ENCODE assay signal across 21 mouse cellular contexts in genomic region chrX:166512071-166512470, GRCm38 (mm10). TPM values are rescaled to one million over a fixed set of nuclear protein-coding genes. Genes with fewer than 3 reads are reported as not detected.
A peak's percentile ranks its signal among the peaks of the same experiment; 100 is the strongest.
DNase-seq lines count a peak whose midpoint lies in the region; ATAC-seq and TF ChIP-seq lines count a peak whose summit lies in the region.
"Had no signal": no experiment of that assay in that cellular context is flagged by ENCODE, and none has a peak within 500 bp of the region (broad histone marks: within the 10 kb centered on the region; RNA-seq: fewer than 3 reads in every experiment).

No protein-coding gene starts in this region.

- 48% methylated on average over 4 of the region's 4 CpGs for WGBS in liver, embryonic 15.5 days (ENCODE audit: insufficient replicate concordance)
- 90% methylated on average over 4 of the region's 4 CpGs for WGBS in forebrain, embryonic 13.5 days
- 98% methylated on average over 4 of the region's 4 CpGs for WGBS in intestine, embryonic 15.5 days

- peak overlapping the region; percentile 37; the same call in 1 of the 2 replicates for H3K9ac ChIP-seq in ES-E14 (ENCODE audit: insufficient read depth, low read depth, low read length, poor library complexity, severe bottlenecking)
- H3K9ac ChIP-seq in liver, embryonic 15.5 days: no peak overlapping the region
- no peak overlapping the region for H3K9ac ChIP-seq in forebrain, embryonic 13.5 days
- H3K9ac ChIP-seq in intestine, embryonic 15.5 days: no peak overlapping the region
- H3K9ac ChIP-seq: forebrain, postnatal 0 days; hindbrain, embryonic 13.5 days had no signal

- no peaks in the 10 kb centered on the region for H3K27me3 ChIP-seq in liver, embryonic 15.5 days
- 0 out of 2 replicates have a peak, but pooled peaks cover 7% of the 10 kb centered on the region for H3K27me3 ChIP-seq in forebrain, embryonic 13.5 days
- no peaks in the 10 kb centered on the region for H3K27me3 ChIP-seq in intestine, embryonic 15.5 days (replicated peaks)

- H3K4me1 ChIP-seq in ES-E14 (ENCODE audit: control insufficient read depth in 2 of 2, insufficient read depth in 2 of 2, low read length in 2 of 2, poor library complexity in 1 of 2): peaks cover 0 to 3% of the 10 kb centered on the region in 2 experiments; a peak in 1 of 4 replicates
- peaks cover 26% of the 10 kb centered on the region for H3K4me1 ChIP-seq in liver, embryonic 15.5 days (replicated peaks)
- peaks cover 6% of the 10 kb centered on the region; the same call in 1 of the 2 replicates for H3K4me1 ChIP-seq in forebrain, embryonic 13.5 days
- H3K4me1 ChIP-seq in intestine, embryonic 15.5 days (replicated peaks): no peaks in the 10 kb centered on the region

- H3K4me2 ChIP-seq in liver, embryonic 15.5 days: no peak overlapping the region
- H3K4me2 ChIP-seq in forebrain, embryonic 13.5 days: no peak overlapping the region
- no peak overlapping the region for H3K4me2 ChIP-seq in intestine, embryonic 15.5 days (replicated peaks)
- H3K4me2 ChIP-seq: hindbrain, embryonic 13.5 days; midbrain, embryonic 11.5 days had no signal

- H3K36me3 ChIP-seq in ES-E14 (ENCODE audit: control insufficient read depth, insufficient read depth, low read length, poor library complexity, severe bottlenecking): no peaks in the 10 kb centered on the region
- H3K36me3 ChIP-seq in liver, embryonic 15.5 days (replicated peaks): no peaks in the 10 kb centered on the region
- H3K36me3 ChIP-seq in forebrain, embryonic 13.5 days (ENCODE audit: poor library complexity, severe bottlenecking): no peaks in the 10 kb centered on the region
- no peaks in the 10 kb centered on the region for H3K36me3 ChIP-seq in intestine, embryonic 15.5 days
- H3K36me3 ChIP-seq: embryonic facial prominence, embryonic 10.5 days; hindbrain, embryonic 13.5 days had no signal

- DNase-seq in layer of hippocampus, adult 11-12 months (ENCODE audit: low spot score): peak; percentile 15
- DNase-seq in layer of hippocampus, postnatal 25 days (ENCODE audit: extremely low spot score in 1 of 2, low spot score in 1 of 2): no peak
- DNase-seq in ES-E14 (ENCODE audit: low read depth, low spot score): no peak
- peak; percentile 34 for DNase-seq in c-Kit-positive CD71-positive TER-119-positive erythroid progenitor cells, embryonic 14.5 days (ENCODE audit: low spot score)
- DNase-seq in urinary bladder, adult 2 months (ENCODE audit: low spot score): no peak
- DNase-seq: adrenal gland, adult 2 months; cerebellum, adult 9-11 months; forebrain, postnatal 0 days; gastrocnemius, postnatal 36 days; heart, adult 2 months; kidney, adult 8-10 months; kidney, postnatal 10 days; lung, adult 18-20 months; lung, postnatal 10 days had no signal

- H3K27ac ChIP-seq in ES-E14 (ENCODE audit: insufficient read depth, low read depth, low read length, poor library complexity, severe bottlenecking): no peak overlapping the region
- peak overlapping the region; percentile 53; the same call in 1 of the 2 replicates for H3K27ac ChIP-seq in liver, embryonic 15.5 days (replicated peaks)
- no peak overlapping the region for H3K27ac ChIP-seq in forebrain, embryonic 13.5 days
- H3K27ac ChIP-seq in intestine, embryonic 15.5 days: no peak overlapping the region
- H3K27ac ChIP-seq: embryonic facial prominence, embryonic 10.5 days; heart, adult 2 months; hindbrain, embryonic 13.5 days; stomach, postnatal 0 days had no signal

- H3K4me3 ChIP-seq in ES-E14 (ENCODE audit: insufficient read depth in 1 of 2, low read depth in 1 of 2, low read length in 2 of 2, poor library complexity in 1 of 2, severe bottlenecking in 1 of 2): no peak overlapping the region
- no peak overlapping the region for H3K4me3 ChIP-seq in liver, embryonic 15.5 days (replicated peaks)
- H3K4me3 ChIP-seq in forebrain, embryonic 13.5 days: no peak overlapping the region
- no peak overlapping the region for H3K4me3 ChIP-seq in intestine, embryonic 15.5 days (replicated peaks)
- H3K4me3 ChIP-seq: embryonic facial prominence, embryonic 10.5 days; heart, adult 2 months; hindbrain, embryonic 13.5 days had no signal

- no peak for ATAC-seq in liver, embryonic 15.5 days (ENCODE audit: insufficient read depth)
- no peak for ATAC-seq in forebrain, embryonic 13.5 days
- ATAC-seq in intestine, embryonic 15.5 days: no peak
- ATAC-seq: forebrain, postnatal 0 days had no signal

- H3K9me3 ChIP-seq in ES-E14 (ENCODE audit: control insufficient read depth, insufficient read depth, low read depth, low read length): no peaks in the 10 kb centered on the region
- H3K9me3 ChIP-seq in liver, embryonic 15.5 days (replicated peaks): no peaks in the 10 kb centered on the region
- H3K9me3 ChIP-seq in forebrain, embryonic 13.5 days (replicated peaks): no peaks in the 10 kb centered on the region
- H3K9me3 ChIP-seq in intestine, embryonic 15.5 days: no peaks in the 10 kb centered on the region
- H3K9me3 ChIP-seq: embryonic facial prominence, embryonic 10.5 days; hindbrain, embryonic 13.5 days had no signal

- in situ Hi-C loops in ES-E14 (cut with MboI; ENCODE audit: low sequenced_read_pairs in 2 of 2, unreplicated experiment in 2 of 2): no loop called here

TF ChIP-seq in ES-E14, 5 proteins besides CTCF, POLR2A, EP300 and RAD21:
- no peak for TF ChIP-seq HCFC1 (IDR thresholded peaks at IDR 0.05; ENCODE audit: borderline replicate concordance, insufficient read depth, low read length)
- TF ChIP-seq CHD2 (IDR thresholded peaks at IDR 0.05; ENCODE audit: low read depth, low read length): no peak
- TF ChIP-seq MAFK (IDR thresholded peaks at IDR 0.05; ENCODE audit: insufficient read depth, low read depth, low read length): no peak
- no peak for TF ChIP-seq ZNF384 (IDR thresholded peaks at IDR 0.05; ENCODE audit: low read depth, low read length)
- TF ChIP-seq ZC3H11A (IDR thresholded peaks at IDR 0.05; ENCODE audit: borderline replicate concordance, low read depth, low read length): no peak

RNA-seq across cellular contexts. Expression of gene Tceanc, which starts 6.3 kb away (rescaled TPM):
- total RNA-seq in layer of hippocampus, postnatal 25 days (2021): 1 to 10 TPM; 2.0 to 2.2 TPM
- total RNA-seq in ES-E14 (2012; rRNA removed): 3.2 and 4.0 TPM in 2 replicates
- polyA plus RNA-seq in liver, embryonic 15.5 days (2015; fragmentation: Nextera tagmentation; extraction: Ambion mirVana): 3.0 and 3.2 TPM in 2 replicates
- 2.5 and 2.6 TPM in 2 replicates for polyA plus RNA-seq in urinary bladder, adult 2 months (2012; rRNA removed)
- 9.6 and 10.7 TPM in 2 replicates for polyA plus RNA-seq in forebrain, embryonic 13.5 days (2015; fragmentation: Nextera tagmentation; extraction: Ambion mirVana)
- polyA plus RNA-seq in intestine, embryonic 15.5 days (2015; fragmentation: Nextera tagmentation; extraction: Ambion mirVana): 5.5 and 5.9 TPM in 2 replicates

RNA-seq across cellular contexts. Expression of gene Rab9, which starts 32.4 kb away (rescaled TPM):
- total RNA-seq in layer of hippocampus, postnatal 25 days (2021): 10 to 100 TPM; 38.5 to 39.0 TPM
- total RNA-seq in ES-E14 (2012; rRNA removed): 16.5 and 30.0 TPM in 2 replicates
- polyA plus RNA-seq in liver, embryonic 15.5 days (2015; fragmentation: Nextera tagmentation; extraction: Ambion mirVana): 18.6 and 21.9 TPM in 2 replicates
- 38.6 and 41.5 TPM in 2 replicates for polyA plus RNA-seq in urinary bladder, adult 2 months (2012; rRNA removed)
- 46.1 and 51.5 TPM in 2 replicates for polyA plus RNA-seq in forebrain, embryonic 13.5 days (2015; fragmentation: Nextera tagmentation; extraction: Ambion mirVana)
- polyA plus RNA-seq in intestine, embryonic 15.5 days (2015; fragmentation: Nextera tagmentation; extraction: Ambion mirVana): 61.0 and 67.4 TPM in 2 replicates

Comparison
In these comparisons a context has a peak if more than half of its experiments do, and no peak if none do; other contexts are left out.
1. DNase-seq: peak in layer of hippocampus, adult 11-12 months (single experiment) and c-Kit-positive CD71-positive TER-119-positive erythroid progenitor cells, embryonic 14.5 days (single experiment); none in layer of hippocampus, postnatal 25 days (0 of 2), ES-E14 (single experiment) and urinary bladder, adult 2 months (single experiment).